Mouse (Mus musculus): ENCODE data around the gene Hoxa7.
A peak's percentile ranks its signal among the peaks of the same experiment; 100 is the strongest.

Gene Hoxa7

DNA sequence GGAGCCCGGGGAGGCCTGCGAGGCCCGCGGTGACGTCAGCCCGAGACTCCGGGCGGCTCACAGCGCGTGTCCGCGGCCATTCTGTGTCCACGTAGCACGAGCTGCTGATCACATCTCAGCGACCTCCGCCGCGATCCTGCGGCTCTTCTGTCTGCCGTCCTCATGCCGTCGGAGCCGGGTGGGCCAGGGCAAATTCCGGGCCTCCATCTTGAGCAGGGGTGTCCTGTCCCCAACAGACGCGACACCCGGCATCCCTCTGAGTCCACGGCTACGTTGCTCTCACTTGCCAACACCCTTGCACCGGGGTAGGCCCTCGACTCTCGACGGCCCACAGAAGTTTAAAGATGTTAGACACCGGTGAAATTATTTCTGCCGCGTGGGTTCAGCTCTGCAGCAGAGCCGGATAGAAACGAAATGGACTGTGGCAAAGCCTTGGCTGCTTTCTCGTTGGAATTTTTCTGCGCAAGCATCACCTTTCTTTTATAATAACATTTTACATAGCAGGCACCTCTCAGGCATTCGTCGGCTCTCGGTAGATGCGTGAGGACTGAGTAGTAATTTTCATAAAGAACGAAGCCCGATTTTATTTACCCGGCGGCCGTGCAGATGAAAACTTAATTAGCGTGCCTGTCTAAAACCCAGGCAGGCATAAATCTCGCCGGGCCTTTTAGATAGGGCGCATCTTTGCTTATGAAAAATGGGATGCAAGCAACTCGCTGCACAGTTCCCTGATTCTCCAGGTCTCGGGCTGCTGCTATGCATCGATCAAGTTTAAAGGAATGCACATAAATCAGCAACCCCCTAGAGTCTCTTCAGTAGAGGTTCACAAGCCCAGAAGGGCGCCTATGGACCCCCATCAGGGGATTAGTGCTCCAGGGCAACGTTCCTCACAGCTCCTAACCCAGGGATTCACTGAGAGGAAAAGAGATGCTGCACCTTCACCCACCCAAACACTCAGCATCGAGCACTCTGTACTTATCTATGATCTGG is 32.2 kb upstream of the Hoxa7 start:
- DNase-seq (ENCODE audit: low read depth), result no peak

DNA sequence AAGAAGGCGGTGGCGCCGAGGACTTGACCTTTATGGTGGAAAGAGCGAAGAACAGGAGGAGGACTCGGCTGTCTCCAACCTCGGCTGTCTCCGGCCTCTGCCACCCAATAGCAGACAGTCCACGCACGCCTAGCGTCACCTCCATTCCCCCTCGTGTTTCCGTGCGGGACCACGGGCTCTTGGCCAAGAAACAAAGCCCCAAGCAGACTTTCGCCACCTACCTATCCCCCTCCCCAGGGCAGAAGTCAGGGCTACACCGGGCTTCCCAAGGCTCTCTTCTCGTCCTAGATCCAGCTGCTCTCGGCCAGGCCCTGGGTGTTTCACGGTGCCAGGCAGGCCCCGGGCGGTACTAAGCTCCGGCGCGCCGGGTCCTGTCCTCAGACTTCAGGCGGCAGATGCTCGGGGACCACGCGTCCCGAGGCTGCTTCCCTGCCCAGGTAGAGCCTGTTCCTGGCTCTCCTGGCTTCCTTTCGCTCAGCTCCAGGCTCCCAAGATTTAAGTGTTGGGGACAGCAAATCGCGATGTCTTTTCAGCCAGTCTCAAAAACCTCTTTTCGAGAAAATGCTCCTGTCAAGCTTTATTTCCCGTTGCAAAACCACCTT is 31.2 kb upstream of the Hoxa7 start:
- no peak for DNase-seq (ENCODE audit: low read depth)

DNA sequence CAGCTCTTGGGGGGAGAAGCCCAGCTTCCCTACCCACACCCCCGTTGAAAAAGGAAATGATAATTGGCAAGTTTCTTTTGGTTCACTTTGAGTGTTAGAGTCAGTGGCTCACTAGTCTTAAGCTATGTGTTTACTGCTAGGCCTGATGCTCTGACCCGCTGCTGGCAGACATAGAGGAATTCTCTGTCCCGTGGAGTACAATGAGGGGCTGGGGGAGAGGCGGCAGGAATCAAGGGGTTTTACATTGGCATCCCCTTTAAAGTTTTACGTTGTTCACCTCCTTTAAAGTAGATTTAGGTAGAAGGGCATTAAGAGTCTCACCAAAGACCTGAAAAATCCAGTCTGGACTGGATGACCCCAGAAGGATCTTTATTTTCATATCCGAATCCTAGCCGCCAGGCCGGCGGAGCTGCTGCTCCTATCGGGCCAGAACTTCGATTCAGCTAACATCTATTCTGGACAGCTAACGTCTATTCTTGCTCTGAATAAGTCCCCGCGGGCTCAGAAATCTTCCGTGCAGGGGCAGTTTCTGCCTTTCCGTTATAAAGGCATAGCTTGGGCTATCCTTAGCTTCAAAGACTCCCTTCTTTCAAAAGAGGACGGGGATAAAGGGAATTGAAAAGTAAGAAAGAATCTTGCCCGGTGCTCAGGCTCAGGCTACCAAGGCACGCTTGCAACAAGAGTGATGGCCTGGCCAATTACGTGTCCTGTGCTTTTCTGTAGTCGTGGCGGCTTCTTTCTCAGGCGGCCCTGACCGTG is 30.5 kb upstream of the Hoxa7 start:
- DNase-seq (ENCODE audit: low read depth), result no peak

DNA sequence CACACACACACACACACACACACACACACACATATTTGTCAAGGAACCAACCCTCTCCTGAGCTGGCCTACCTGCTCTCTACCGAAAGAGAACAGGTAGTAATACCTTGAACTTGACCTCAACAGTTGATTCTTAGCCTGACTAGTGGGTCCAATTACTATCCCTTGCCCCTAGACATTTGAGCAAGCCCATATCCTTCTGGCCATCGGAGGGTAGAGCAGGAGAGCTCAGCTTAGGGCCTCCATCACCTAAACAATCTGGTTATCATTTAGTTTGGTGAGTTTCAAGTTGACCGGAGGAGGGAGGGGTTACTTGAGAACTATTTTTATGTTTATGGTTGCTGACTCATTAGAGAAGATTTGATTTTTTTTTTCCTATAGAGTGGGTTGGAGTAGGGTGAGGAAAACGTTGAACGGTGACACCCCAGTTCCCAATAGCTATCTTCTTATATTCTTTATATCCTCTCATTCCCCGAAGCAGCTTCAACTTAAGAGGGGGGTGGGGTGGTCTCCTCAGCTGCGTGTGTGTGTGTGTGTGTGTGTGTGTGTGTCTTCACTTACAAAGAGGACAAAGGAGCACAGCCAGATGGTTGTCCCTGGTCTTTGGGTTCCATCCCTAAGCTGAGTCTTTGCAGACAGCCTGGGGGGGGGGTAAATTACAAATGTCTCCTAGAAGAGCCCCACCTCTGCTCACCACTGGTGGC is 29.7 kb upstream of the Hoxa7 start:
- no peak for DNase-seq (ENCODE audit: low read depth)

DNA sequence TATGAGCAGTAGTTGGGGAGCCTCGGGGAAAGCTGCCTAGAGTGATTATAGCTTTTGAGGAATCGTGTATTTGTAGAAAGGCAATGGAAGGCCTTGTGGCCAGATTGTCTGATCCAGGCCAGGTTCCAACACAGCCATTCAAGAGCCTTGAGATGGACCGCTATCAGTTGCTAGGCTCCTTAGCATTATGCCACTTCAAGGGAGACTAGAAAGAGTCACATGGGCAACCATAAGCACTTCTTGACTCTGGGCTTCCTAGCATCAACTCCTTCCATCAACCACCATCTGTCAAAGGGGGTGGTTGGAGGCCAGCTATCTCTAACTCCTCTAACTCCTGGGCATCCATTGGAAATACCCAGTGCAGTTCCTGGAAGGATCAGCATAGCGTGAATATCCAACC is 28.2 kb upstream of the Hoxa7 start:
- no peak for DNase-seq (ENCODE audit: low read depth)

DNA sequence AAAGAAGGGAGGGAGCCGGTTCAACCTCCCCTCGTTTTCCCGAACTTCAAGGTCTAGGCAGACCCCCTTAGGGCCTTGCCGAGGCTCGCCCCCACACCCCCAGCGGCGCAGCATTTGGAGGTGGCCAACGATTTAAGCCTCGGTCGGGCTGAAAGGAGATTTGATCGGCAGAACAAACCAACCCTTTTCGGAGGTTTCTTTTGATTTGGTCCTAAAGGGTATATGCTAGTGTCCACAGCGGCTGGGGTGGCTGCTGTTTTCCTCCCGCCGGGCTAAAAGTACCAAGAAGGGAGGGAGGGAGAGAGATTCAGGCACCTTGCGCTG is 27.7 kb upstream of the Hoxa7 start:
- DNase-seq (ENCODE audit: low read depth), result no peak

DNA sequence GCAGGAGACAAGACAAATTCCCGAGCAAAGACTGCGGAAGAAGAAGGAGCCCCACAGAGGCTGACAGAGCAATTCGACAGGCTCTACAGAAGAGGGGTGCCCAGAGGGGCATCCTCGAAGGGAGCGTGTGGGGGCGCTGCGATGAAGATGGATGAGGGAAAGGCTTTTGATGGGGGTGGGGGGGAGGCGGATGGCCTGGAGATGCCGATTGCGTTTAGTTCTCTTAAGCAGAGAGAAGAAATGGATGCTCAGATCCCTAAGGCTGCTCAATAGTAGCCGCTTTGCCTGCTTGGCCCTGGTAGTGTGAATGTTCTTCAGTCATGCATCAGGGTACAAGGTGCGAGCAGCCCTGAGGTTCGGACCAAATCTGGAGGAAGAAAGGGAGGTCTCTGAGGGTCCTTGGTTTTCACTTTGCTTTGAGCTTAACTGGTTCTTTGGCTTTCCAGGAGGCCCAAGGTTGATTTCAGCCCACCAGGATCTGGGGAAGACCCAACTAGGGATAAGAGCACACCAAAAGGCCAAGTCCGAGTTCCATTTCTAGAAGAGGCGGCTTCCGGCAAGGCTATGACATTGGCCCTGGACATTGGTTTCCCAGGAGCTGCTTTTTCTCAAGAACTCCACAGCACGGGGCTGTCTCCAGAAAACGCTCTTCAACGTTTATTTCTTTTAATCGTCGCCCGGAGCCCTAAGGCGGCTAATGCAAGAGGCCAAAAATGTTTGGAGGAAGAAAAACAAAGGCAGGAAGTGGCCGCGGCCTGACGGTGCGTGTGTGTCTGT is 27.2 kb upstream of the Hoxa7 start:
- no peak for DNase-seq (ENCODE audit: low read depth)

DNA sequence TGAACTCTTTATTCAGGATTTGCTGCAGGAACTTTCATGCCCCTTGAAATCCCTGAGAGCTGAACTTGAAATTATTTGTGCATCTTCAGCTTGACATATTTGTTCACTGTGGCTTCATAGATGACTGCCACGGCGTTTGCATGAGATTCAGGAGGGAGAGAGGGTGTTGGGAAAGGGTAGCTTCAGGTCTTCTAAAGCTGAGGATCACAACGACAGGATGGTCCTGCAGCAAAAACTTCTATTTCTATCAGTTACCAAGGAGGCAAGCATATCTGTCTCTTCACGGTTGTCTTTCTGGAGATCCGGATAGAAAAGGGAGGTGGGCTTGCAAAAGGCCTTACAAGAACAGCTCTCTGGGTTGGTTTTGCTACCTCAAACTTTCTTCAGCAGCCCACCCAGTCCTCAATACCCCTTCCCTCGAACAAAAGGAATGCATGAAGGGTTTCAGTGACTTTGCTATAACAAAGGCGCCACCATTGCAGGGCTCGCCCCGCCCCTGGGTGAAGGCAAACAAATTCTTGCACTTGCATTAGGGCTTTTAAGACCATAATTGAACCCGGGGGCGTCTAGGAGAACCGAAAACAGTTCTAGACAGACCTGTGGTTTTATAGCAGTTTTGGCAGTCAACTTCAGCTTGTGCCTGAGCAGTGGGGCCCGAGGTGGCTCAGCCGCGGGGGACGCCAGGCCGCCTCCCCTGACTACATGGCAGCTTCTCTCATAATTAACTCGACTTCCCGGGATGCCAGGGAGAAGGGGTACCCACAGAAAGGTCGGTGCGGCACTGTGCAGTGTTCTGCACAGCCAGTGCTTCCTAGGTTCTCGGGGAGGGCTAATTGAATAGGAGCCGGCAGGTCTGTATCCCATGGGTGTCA is 26.3 kb upstream of the Hoxa7 start:
- DNase-seq (ENCODE audit: low read depth), result no peak

DNA sequence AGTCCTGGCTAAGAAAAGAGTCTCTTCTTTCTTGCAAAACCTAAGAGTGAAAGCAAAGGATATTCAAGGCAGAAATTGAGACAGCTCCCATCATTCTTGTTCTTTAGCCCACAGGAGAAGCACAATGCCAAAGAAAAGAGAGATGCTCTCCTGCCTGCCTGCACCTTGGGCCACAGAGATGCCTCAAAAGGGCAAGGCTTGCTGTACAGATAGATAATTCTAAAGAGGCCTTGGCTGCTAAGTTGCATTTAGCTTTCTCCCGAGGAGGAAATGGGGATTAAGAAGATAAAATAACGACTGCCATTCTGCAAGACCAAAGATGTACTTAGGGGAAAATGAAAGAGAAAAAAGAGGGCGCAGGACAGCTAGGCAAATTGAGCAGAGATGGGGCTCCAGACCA is 25.3 kb upstream of the Hoxa7 start:
- DNase-seq (ENCODE audit: low read depth), result no peak

DNA sequence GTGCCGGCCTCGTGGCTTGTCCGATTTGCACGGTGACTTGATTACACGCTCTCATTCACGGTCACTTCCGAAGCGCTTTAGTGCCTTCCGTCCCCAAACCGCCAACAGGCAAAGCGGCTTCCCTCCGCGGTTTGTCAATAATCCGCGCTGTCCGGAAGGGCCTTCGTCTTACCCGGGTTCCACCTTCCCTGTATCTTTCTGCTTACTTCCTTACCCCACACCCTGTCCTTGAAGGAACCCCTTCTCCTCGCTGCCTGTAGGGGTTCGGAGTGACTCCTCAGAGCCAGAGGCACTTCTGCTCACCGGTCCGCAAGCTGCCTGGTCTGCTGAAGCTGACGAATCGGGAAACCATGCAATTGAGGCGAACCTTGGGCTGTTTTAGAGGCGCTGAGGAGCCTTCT is 24.7 kb upstream of the Hoxa7 start:
- no peak for DNase-seq (ENCODE audit: low read depth)

DNA sequence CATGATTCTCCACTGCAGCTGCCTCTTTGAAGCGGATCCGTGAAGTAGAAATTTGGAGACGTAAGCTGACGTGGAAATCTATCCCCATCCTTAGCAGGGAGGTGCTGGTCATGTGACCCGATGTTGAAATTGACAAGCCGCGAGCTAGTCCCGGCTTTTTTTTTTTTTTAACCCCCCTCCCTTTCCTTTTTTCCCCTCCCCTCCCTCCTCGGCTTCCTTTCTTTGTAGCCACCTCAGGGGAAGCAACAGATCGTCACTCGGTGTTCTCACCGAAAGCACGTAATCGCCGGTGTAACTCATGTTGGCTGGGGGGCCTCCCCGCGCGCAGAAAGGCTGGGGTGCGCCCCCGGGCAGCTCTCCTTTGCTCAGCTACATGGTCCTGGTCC is 24.1 kb upstream of the Hoxa7 start, which contains the start of gene Hoxa11:
Gene Hoxa11, minus strand, starts transcription at position 54 of the 386 bp plus-strand sequence.
- no peak for DNase-seq (ENCODE audit: low read depth)

DNA sequence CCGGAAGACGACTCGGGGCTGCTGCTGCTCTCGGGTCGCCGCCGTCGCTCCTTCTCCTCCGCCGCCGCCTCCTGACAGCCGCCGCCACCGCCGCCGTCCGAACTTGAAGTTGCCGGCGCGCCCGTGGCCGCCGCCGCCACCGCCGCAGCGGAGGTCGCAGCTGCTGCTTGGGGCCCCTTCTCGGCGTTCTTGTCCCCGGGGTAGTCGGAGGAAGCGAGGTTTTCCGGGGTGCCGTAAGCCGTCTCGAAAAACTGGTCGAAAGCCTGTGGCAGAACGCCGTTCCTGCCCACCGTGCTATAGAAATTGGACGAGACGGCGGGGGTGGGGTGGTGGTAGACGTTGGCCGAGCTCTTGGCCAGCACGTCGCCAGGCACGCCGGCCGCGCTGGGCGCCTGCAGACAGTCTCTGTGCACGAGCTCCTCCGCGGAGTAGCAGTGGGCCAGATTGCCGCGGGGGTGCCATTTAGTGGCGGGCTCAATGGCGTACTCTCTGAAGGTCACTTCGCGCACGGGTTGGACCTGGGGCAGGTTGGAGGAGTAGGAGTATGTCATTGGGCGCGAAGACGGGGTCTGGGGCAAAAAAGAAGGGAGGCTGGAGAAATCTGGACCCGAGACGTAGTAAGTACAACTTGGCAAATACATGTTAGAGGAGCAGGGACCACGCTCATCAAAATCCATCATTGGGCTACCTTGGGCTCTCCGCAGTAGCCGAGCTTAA is 23.5 kb upstream of the Hoxa7 start:
- no peak for DNase-seq (ENCODE audit: low read depth)

DNA sequence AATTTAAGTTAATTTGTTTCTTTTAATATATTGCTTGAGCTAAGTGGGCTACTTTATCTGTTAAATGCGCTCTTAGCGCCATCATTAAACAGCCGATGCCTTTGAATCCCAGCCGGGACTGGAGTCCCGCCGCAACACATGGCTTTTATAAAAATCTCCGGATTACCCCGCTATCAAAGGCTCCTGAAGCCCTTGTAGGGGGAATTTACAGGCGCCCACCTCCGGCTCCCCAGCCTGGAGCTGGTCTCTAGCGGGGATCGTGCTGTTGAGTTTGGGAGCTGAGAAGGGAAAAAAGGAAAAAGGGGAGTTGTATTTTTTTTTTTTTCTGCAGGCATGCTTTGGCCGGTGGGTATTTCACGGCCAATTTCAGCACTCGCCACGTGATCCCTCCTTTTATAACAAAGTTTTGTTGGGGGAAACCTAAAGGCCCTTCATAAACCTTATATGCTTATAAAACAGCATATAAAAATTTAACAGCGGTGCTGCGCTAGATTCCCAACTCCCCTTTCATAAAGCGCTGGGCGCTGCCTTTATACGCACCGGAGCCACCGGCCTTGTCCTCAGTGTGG is 22.9 kb upstream of the Hoxa7 start:
- no peak for DNase-seq (ENCODE audit: low read depth)

DNA sequence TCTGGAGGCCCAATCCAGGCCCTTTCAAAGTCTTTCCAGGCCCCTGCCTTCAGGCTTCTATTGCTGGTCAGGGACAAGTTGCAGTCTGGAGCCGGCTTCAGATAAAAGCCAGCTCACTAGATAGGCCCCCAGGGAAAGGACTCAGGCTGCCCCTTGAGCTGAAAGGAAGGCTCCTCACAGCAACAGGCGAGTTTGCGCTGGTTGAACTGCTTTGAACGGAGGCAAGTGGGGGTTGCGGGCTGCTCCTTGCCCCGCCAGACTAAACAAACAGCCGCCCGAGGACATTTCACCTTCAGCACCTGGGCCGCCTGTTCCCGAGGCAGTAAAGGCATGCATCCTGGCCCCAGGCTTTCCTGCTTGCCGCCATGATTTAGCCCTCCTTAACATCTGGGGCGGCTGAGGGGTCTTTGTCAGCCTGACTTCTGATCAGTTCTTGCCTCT is 22.0 kb upstream of the Hoxa7 start:
- DNase-seq (ENCODE audit: low read depth), result no peak

DNA sequence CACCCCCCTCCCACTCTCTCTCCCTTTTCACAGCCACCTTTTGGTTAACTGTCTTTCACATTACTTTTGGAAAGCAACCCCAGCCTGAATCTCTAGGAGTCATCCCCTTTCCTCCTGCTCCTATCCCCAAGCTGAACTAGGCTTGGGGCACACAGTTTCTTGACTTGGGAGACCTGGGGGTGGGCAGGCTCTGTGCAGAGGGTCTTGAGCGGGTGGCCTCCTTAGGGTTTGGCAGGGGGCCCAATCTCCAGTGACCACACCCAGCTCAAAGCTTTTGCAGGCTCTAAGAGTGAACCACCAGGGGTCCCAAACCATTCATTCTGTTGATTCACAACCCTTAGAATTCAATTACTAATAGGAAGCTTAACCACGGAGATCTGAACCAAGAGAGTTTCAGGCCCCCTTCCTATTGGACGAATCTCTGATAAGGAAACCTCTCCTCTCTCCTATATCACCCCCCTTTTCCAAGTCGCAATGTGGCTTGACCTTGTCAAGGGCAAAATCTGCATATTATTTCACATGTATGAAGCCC is 21.2 kb upstream of the Hoxa7 start:
- no peak for DNase-seq (ENCODE audit: low read depth)

DNA sequence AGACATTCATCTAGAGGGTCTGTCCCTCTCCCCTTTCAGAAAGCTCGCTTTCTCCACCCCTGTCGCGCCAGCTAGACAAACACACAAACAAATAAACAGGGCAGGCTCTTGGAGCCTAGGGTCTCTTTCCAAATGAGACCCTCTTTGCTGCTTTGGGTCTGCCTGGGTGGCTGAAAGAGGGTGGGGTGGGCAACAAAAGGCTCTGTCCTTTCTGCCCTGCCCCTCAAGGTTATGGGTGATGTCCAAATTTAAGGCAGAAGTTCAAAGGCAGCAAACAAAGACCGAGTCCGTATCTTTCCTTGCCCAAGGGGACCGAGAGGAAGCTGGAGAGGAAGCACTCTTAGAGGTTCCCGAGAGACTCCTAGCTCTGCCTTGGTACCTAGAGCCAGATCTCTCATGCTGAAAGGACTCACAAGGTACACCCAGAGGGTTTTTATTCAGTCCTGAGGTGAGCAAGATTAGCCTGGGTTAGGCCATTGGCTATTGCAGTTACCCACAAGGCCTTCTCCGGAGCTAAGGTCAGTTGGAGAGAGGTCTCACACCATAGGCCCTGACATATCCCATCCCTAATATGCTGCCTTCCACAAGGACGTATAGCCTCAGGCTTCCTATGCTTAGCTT is 19.5 kb upstream of the Hoxa7 start:
- no peak for DNase-seq (ENCODE audit: low read depth)

DNA sequence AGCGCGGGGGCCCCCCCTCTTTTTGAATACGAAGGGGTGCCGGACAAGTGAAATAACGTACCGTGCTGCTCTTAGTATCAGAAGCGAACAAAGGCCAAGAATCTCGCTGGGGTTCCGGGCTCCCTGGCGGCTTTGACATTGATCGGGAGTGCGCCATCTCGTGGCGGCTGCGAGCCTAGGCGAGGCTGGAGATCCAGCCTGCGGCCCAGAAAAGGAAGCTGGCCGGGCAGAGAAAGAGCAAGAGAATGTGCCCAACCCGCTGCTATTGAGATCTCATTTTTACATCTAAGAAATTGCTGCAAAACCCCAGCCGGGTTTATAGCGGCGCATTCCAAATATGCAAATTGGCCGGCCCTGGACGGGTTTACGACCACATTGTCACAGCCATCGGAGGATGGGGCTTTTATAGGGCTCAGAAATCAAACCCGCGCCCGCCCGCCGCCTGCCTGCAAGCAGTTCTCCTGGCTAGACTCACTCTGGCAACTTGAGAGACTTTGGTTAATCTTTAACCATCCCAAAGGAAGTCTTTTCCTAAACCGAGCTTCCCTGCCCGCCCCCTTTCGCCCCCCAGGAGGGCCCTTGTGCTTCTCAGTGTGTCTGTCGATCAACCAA is 18.8 kb upstream of the Hoxa7 start, which contains the start of gene Hoxa10:
Gene Hoxa10, minus strand, starts transcription at position 466 of the 612 bp plus-strand sequence.
- peak; percentile 26 for DNase-seq (ENCODE audit: low read depth)

Data from 416B (cell line).